Mouse (Mus musculus) midbrain, postnatal 0 days (tissue): ENCODE results near the gene Ahcyl1. TPM values are rescaled to one million over a fixed set of nuclear protein-coding genes. Genes with fewer than 3 reads are reported as not detected.
A peak's percentile ranks its signal among the peaks of the same experiment; 100 is the strongest.

Experiments
- ATAC-seq: fragments of 200-750 bp; cut with Nextera tagmentation; 2 replicates; pipeline ENCODE4 v1.8.0; 2017; ENCODE audit warnings: moderate number of reproducible peaks, mild to moderate bottlenecking, moderate TSS enrichment, moderate library complexity; ENCODE audit not compliant: low FRiP score
- DNase-seq: peaks from one replicate; pipeline ENCODE4 v3.0.0-alpha.2; 2015; ENCODE audit warnings: low spot score
- H3K27ac ChIP-seq: fragments of 300-500 bp; sonication (generic); 2 replicates; pipeline ENCODE4 v1.5.1; 2014; ENCODE audit warnings: low read depth, mild to moderate bottlenecking, low read length, mixed read lengths
- H3K27me3 ChIP-seq: fragments of 300-500 bp; sonication (generic); 2 replicates; pipeline ENCODE4 v1.6.1; 2014; ENCODE audit warnings: low read length, control low read depth, mixed read lengths; ENCODE audit not compliant: insufficient read depth
- H3K36me3 ChIP-seq: fragments of 300-500 bp; sonication (generic); 2 replicates; pipeline ENCODE4 v1.6.1; 2014; ENCODE audit warnings: low read length, control low read depth, mixed read lengths; ENCODE audit not compliant: insufficient read depth
- H3K4me1 ChIP-seq: fragments of 300-500 bp; sonication (generic); 2 replicates; pipeline ENCODE4 v1.6.1; 2014; ENCODE audit warnings: mild to moderate bottlenecking, control low read depth, antibody characterized with exemption, low read length, mixed read lengths; ENCODE audit not compliant: insufficient read depth
- H3K4me2 ChIP-seq: fragments of 300-500 bp; sonication (generic); 2 replicates; pipeline ENCODE4 v1.6.1; 2014; ENCODE audit warnings: low read depth, mild to moderate bottlenecking, low read length, mixed read lengths; ENCODE audit not compliant: poor library complexity, severe bottlenecking
- H3K4me3 ChIP-seq: fragments of 300-500 bp; sonication (generic); 2 replicates; pipeline ENCODE4 v1.5.1; 2014; ENCODE audit warnings: low read depth, mild to moderate bottlenecking, low read length, moderate library complexity
- H3K9ac ChIP-seq: fragments of 300-500 bp; sonication (generic); replicated peaks from 2 replicates; pipeline ENCODE4 v1.6.1; 2014; ENCODE audit warnings: mild to moderate bottlenecking, low read length, moderate library complexity, mixed read lengths; ENCODE audit not compliant: poor library complexity, severe bottlenecking
- H3K9me3 ChIP-seq: fragments of 300-500 bp; sonication (generic); 2 replicates; pipeline ENCODE4 v1.6.1; 2016; ENCODE audit warnings: low read length, control low read depth
- CTCF ChIP-seq: IDR thresholded peaks from 2 replicates; pipeline ENCODE4 v1.5.1; 2016; ENCODE audit warnings: antibody characterized with exemption, mild to moderate bottlenecking
- WGBS: fragments of 180-500 bp; shearing (Covaris S2); extraction: QIAGEN DNeasy Blood & Tissue Kit; methylation state at CpG from one replicate; pipeline ENCODE4 v1.1.7; 2014; 5-methylcytosine and 5-hydroxymethylcytosine counted together
- polyA plus RNA-seq: library from polyadenylated mRNA; unstranded; fragments of >200 nt; fragmentation: Nextera tagmentation; extraction: Ambion mirVana; gene quantifications from 2 replicates; pipeline ENCODE4 v1.2.1, GENCODE M21; 2015
- total RNA-seq: library from RNA; depleted of rRNA; stranded (reverse); fragments of >200 nt; gene quantifications from 2 replicates; pipeline ENCODE4 v1.2.3, GENCODE M21; 2014

Ahcyl1 gene
- total and polyA plus RNA-seq, 2 experiments from 2014 or later: 65.9 to 111 TPM

DNA sequence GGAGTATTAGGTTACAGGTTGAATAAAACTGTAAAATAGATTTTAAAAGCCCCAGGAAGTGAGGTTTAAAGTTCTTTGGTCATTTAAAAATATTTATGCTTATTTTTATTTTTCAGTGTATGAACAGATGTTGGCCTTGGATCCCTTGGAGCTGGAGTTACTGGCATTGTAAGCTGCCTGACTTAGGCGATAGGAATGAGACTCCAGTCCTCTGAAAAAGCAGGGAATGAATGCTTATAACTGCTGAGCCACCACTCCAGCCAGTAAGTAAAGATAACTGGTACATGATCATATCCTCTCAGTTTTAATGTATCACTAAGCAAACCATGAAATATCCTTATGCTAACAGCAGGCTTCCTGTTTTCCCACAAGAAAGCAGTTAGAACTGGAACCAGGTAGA is 8.1 kb downstream of the Ahcyl1 start:
- TF ChIP-seq CTCF: no peak
- Histone ChIP-seq H3K36me3 (no peaks in the 10 kb centered on the region), H3K27me3 (no peaks in the 10 kb centered on the region), H3K4me3 (no peak overlapping the region), H3K27ac (no peak overlapping the region), H3K9me3 (no peaks in the 10 kb centered on the region), H3K4me2 (no peak overlapping the region), H3K4me1 (peaks cover 6% of the 10 kb centered on the region), H3K9ac (no peak overlapping the region)
- DNase-seq (no peak), ATAC-seq (no peak)
- 64% methylated on average over 1 of the region's 1 CpGs for WGBS

DNA sequence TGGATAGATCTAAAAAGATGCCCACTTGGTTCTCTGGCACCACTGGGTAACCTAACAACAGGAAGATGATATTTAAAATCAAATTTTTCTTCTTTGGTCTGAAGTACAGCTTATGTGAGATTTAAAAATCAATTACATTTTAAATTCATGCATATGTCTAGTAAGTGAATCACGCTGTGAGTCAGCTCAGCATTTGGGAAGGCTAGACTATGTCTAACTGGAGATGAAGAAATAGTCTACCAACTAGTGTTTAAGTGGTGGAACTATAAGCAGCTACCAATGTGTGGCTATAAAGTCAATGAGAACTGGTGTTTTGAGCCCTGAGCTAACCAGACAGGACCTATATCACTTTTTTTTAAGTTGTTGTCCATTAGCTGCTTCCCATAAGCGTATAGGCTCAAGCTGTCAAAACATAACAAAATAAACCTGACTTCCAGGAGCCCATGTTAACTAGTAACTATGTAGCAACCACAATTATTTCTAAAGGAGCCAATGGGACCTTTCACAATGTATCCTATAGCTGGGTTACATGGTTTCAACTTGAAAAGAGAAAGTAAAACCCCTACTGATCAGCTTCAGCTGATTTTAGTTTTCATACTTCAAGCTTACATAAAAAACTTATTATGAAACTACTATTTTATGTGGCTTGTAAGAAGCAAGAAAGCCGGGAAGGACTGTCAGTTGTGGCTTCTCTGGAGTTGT is 9.9 kb downstream of the Ahcyl1 start:
- TF ChIP-seq CTCF: no peak
- no peak for ATAC-seq
- DNase-seq: no peak
- Histone ChIP-seq H3K27ac (no peak overlapping the region), H3K9ac (no peak overlapping the region), H3K36me3 (no peaks in the 10 kb centered on the region), H3K9me3 (no peaks in the 10 kb centered on the region), H3K4me2 (no peak overlapping the region), H3K4me1 (peaks cover 6% of the 10 kb centered on the region), H3K27me3 (no peaks in the 10 kb centered on the region), H3K4me3 (no peak overlapping the region)
- 87% methylated on average over 3 of the region's 3 CpGs for WGBS

DNA sequence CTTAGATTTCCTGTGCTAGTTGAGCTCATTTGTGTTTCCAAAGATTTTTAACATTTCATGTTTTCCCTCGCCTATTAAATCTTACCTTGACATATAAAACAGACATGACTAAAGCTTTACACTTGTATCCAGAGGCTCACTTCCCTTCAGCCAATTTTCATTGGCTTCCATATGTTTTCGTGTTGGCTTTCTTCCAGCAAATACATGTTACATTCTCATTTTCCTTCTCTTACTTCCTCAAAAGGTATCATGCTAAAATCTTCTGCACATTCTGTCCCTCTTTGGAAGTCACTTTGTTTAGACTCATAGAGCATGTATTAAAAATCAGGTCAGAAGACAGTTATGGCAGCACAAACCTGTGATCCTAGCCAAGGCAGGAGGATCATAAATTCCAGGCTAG is 10.7 kb downstream of the Ahcyl1 start:
- Histone ChIP-seq H3K4me2 (no peak overlapping the region), H3K27ac (no peak overlapping the region), H3K4me3 (no peak overlapping the region), H3K4me1 (peaks cover 8% of the 10 kb centered on the region; the same call in 1 of the 2 replicates), H3K9me3 (no peaks in the 10 kb centered on the region), H3K36me3 (no peaks in the 10 kb centered on the region), H3K9ac (no peak overlapping the region), H3K27me3 (no peaks in the 10 kb centered on the region)
- DNase-seq (no peak), ATAC-seq (no peak)
- 88% methylated on average over 2 of the region's 2 CpGs for WGBS
- no peak for TF ChIP-seq CTCF

DNA sequence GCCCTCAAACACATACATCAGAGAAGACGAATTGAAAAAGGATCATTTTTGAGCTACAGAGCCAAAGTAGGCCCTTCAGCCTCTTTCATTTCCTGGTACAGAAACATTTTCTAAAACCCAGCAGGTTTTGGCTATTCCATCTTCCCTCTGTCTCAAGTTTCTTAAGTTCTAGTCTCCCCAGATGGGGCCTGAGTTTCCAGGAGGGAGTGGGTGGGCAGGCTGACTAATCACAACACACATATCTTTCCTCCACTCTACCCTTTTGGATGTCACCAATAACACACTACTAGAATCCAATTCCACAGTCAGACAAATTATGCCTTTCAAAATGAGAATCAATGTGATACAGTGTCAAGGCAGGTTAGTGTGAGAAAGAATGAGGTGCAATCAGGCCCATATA is 12.8 kb downstream of the Ahcyl1 start:
- H3K9me3 ChIP-seq: no peaks in the 10 kb centered on the region
- no peaks in the 10 kb centered on the region for H3K36me3 ChIP-seq
- peaks cover 6% of the 10 kb centered on the region; the same call in 1 of the 2 replicates for H3K4me1 ChIP-seq
- no peak for ATAC-seq
- H3K4me3 ChIP-seq: no peak overlapping the region
- no peak overlapping the region for H3K4me2 ChIP-seq
- no peak for DNase-seq
- H3K9ac ChIP-seq: no peak overlapping the region
- no peaks in the 10 kb centered on the region for H3K27me3 ChIP-seq
- no peak for TF ChIP-seq CTCF
- H3K27ac ChIP-seq: no peak overlapping the region
- 93% methylated on average over 1 of the region's 1 CpGs for WGBS

DNA sequence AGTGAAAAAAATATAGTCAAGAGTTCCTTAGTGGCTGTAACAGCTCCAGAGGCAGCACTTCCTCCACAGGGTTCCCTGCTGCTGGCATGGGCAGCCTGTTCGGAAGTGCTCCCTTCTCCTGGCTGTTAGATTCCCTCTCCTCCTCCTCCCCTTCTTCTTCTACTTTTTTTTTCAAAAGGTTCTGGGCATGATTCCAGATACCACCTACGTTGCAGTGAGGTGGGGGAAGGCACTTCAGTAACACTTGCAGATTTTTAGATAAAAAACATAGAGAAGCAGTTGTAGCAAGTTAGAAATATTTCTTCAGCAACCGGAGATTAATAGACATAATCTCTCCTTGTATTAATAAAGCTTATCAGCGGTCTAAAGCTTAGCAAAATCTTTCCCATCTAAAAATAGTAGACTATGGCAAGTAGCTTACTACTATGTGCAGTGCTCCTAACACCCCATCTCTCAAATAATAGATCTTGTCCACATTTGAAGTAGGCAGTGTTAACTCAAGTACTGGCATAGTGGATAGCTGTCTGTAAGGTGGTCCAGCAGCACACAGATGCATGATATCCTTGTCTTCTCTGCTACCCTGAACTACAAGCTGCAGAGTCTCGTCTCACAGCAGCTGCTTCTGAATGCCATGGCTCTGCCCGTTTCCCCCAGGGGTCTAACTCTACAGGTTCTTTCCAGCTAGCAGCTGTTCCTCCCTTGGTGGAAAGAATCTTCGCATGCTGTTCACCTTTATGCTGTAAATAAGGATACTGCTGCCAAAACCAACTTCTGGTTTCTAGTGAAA is 15.4 kb downstream of the Ahcyl1 start:
- Histone ChIP-seq H3K4me1 (peaks cover 6% of the 10 kb centered on the region; the same call in 1 of the 2 replicates), H3K9me3 (no peaks in the 10 kb centered on the region), H3K4me3 (no peak overlapping the region), H3K27ac (0 out of 2 replicates have a peak overlapping the region, but pooled peaks have one; percentile 26), H3K9ac (no peak overlapping the region), H3K4me2 (no peak overlapping the region), H3K36me3 (0 out of 2 replicates have a peak, but pooled peaks cover under 1% of the 10 kb centered on the region), H3K27me3 (no peaks in the 10 kb centered on the region)
- 31% methylated on average over 7 of the region's 7 CpGs for WGBS
- ATAC-seq: no peak
- no peak for TF ChIP-seq CTCF
- DNase-seq: peak; percentile 72

DNA sequence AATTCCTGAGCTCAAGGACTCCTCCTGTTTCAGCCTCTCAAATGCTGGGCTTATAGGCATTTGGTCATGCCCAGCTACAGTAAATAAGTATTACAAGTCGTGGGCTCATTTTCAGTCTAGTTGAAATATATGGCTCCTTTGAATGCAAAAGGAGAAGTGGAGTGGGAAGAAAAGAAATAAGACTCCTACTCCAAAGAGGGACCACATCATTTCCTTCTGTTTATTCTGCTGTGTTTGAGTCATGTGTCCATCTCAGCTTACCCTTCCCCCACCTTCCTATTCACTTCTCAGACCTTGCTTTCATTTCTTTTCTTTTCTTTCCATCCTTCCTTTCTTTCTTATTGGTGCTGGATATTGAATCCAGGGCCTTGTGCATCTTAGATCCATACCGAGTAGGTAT is 24.9 kb downstream of the Ahcyl1 start:
- no peaks in the 10 kb centered on the region for H3K9me3 ChIP-seq
- H3K4me1 ChIP-seq: no peaks in the 10 kb centered on the region
- H3K36me3 ChIP-seq: peaks cover 72% of the 10 kb centered on the region
- no peak overlapping the region for H3K27ac ChIP-seq
- TF ChIP-seq CTCF: no peak
- no peak overlapping the region for H3K4me3 ChIP-seq
- WGBS: 95% methylated on average over 2 of the region's 2 CpGs
- H3K27me3 ChIP-seq: no peaks in the 10 kb centered on the region
- DNase-seq (no peak), ATAC-seq (no peak)
- no peak overlapping the region for H3K4me2 ChIP-seq
- H3K9ac ChIP-seq: no peak overlapping the region
